Mouse (Mus musculus) adrenal gland, postnatal 14 days (tissue): ENCODE measurements around the gene Mapk6. TPM values are rescaled to one million over a fixed set of nuclear protein-coding genes. Genes with fewer than 3 reads are reported as not detected.
"Not testable (repeated sequence)": the region's sequence is repeated elsewhere in the genome, so short reads cannot be mapped to it uniquely, and the experiment has no call there.

Experiments
- DNase-seq: peaks from one replicate; pipeline ENCODE4 v3.0.0; 2021; ENCODE audit warnings: mixed read lengths
- long read RNA-seq, 2 experiments: library from polyadenylated mRNA; stranded (forward); transcript quantifications; one replicate each; pipeline ENCODE4 v2.0.0; 2021
- total RNA-seq: library from RNA; stranded (reverse); gene quantifications from 2 replicates; pipeline ENCODE4 v1.2.3, GENCODE M21; 2021

The Mapk6 gene
- 35.0 and 38.0 TPM in 2 replicates for total RNA-seq
- long read RNA-seq, experiment 1, full-length matches to known transcripts: 8 of 17 reads
- long read RNA-seq, experiment 1, partial matches to known transcripts: 7 of 17 reads
- long read RNA-seq, experiment 1, other reads (novel, unspliced or antisense): 2 of 17 reads
- long read RNA-seq, experiment 2, full-length matches to known transcripts: 7 of 11 reads
- long read RNA-seq, experiment 2, partial matches to known transcripts: 3 of 11 reads
- long read RNA-seq, experiment 2, other reads (novel, unspliced or antisense): 1 of 11 reads

DNA sequence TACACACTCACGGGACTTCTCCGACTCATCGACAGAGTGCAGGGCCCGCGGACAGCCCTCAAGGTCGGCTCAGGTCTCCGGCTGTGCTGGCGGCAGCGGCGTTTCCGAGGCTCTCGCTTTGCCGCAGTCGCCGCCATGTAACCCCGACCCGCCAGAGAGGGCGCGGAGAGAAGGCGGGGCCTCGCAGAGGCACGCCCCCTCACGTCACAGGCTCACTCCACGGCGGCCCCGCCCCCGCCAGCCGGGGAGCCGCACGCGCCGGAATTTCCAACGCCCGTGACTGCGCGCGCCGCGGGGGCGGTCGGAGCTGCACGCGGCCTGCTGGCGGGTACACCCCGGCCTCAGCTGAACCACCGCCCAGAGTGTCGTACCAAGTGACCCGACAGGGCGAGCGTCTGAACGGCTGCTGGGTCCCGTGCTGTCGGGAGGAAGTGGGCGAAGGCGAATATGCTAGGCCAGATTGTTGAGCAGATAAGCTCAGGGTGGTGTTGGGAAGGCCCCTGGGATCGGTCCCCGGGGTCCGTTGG is at the start of gene Mapk6:
TSS of gene Mapk6 (minus strand) at position 154 of the 527 bp plus-strand sequence.
- DNase-seq: peak; percentile 99

DNA sequence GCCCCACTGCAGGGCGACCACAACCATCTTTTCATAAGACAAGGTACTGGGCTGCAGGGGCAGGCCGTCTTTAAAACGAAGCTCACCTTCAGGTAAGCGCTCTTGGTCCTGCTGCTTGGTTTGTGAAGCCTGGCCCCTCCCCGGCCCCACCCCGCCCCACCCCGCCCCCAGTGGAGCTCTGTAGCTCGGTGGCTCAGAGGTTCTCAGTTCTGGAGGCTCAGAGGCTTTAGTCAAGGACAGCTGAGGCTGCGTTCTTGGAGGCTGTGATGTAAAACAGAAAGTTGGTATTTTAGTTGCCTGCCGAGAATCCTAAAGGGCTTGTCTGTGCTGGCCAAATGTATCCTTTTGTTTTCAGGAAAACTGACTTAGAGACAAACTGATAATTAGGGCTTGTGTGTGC is 45.9 kb upstream of the Mapk6 start:
- no peak for DNase-seq

DNA sequence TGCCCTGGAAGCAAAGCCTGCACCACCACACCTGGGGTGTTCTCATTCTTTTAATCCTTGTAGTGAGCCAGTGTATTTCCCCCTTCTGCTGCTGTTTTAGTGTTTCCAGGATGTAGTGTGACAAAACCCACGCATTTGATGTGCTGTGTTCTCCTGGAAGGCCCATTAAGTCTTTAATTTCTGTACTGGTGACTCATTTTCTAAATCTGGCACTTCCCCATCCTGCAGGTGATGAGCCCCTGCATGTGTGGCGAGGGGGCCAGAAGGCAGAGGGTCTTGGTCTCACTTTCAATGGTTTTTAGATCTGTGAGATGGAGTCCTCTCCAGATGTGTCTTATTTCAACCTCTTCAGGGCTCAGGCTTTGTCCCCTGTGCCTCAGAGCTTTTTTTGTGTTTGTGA is 44.2 kb upstream of the Mapk6 start:
- no peak for DNase-seq

DNA sequence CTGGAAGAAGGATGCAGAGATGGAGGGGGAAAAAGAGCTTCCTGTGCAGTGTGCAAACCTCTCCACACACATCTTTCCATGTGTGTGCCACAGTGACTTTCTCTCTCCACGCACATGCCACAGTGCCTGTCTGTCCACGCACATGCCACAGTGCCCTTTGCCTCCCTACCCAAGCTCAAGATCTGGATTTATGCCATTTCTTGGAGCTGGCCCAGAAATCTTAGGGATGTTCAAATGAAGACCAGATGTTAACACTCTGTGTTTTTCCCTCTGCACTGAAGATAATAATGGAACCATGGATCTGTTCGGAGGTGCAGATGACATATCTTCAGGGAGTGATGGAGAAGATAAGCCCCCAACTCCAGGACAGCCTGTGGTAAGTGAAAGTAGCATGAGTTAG is 38.2 kb upstream of the Mapk6 start:
- no peak for DNase-seq

DNA sequence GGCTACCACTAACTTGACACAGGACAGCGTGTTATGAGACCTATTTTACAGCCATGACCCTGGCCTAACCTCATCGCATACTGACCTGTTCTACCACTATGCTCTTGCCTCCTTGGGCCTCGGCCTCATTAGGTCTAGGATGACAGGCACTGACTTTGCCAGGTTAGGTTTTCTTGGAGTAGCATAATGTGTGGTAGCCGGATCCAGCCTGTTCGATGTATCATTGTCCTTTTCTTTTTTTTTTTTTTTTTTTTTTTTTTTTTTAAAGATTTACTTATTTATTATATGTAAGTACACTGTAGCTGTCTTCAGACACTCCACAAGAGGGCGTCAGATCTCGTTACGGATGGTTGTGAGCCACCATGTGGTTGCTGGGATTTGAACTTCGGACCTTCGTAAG is 36.8 kb upstream of the Mapk6 start:
- not testable (repeated sequence) for DNase-seq

DNA sequence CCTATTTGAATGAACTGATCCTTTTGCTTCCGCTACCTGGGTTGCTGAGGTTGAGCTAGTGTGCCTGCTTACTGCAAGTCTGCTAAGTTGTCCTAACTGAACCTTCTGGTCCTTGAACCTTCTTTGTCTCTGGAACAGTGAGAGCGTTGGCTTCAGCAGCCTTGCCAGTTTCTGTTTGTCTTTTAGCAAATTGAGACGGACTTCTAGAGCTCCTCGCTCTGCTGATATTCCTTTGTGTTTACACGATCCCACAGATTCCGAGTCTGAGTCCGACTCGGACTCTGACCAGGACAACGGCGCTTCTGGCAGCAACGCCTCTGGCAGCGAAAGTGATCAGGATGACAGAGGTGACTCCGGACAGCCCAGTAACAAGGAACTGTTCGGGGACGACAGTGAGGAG is 35.2 kb upstream of the Mapk6 start:
- DNase-seq: no peak

DNA sequence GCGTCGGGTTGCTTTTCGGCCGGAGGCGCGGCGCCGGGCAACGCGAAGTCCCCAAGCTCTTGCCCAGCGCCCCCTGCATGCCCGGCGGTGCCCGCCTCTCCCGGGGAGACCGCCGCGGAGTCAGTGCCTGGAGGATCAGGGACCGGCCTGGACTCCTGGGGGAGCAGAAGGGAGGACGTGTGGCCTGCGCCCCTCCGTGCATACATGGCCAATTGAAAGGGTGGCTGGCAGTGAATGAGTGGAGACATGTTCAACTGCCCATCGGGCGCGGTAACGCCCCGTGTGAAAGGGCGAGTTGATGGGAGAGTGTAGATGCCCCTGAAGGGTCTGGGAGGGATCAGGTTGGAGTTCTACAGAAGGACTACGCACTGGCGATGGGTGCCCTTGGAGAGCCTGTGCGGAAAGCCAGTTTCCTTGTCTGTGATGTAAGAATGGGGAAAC is 31.9 kb upstream of the Mapk6 start:
- DNase-seq: peak; percentile 85

DNA sequence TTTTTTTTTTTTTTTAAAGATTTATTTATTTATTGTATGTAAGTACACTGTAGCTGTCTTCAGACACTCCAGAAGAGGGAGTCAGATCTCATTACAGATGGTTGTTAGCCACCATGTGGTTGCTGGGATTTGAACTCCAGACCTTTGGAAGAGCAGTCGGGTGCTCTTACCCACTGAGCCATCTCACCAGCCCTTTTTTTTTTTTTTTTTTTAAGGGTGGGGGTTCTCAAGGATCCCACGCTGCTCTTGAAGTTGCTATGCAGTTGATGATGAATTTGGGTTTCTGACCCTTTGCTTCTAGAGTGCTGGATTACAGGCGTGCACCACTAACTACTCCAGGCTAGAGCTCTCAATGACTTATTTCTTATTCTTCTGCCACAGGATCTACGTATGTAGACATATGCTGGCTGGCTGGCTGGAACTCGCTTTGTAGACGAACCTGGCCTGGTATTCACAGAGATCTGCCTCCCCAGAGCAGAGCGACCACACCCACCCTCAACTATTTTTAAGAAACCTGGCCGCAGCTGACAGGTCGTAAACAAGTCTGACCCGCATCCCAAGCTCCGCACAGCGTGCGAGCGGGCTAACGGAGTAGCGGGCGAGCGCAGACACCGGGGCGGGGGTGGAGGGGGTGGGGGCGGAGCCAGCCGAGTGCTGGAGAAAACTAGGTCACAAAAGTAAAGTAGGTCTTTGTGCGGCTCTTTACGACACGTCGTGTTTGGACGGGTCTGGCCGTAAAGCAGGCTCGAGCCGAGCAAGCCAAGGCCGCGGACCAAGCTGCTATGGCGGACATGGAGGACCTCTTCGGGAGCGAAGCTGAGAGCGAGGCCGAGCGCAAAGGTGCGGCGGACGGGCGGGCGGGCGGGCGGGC is 31.2 kb upstream of the Mapk6 start, which contains the start of gene Leo1:
TSS of gene Leo1 (plus strand) at position 729 of the 871 bp plus-strand sequence.
- DNase-seq: peak; percentile 92

DNA sequence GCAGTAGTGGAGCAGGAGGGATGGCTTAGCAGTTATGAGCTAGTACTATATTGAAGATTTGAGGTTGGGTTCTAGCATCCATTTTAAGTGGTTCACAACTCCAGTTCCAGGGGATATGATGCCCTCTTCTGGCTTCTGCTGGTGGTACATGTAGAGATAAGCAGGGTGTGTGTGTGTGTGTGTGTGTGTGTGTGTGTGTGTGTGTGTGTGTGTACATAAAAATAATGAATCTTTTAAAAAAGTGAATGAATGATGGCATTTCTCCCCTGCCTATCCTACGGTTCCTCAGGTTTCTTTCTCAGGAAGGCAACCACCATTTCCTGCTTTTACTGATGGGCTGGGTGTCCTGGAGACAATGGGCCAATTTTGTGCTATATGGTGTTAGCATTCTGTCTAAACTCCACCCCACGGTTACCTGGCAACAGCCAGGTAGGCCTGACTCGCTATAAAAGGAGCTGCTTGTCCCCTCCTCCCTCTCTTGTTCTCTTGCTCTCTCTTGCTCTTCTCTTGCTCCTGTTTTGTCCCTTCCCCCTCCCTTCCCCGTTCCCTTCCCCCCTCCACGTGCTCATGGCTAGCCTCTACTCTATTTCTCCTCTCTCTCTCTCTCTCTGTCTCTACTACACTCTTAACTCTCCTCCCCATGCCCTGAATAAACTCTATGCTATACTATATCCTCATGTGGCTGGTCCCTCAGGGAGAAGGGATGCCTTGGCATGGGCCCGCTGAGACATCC is 28.0 kb upstream of the Mapk6 start:
- DNase-seq: peak; percentile 64

DNA sequence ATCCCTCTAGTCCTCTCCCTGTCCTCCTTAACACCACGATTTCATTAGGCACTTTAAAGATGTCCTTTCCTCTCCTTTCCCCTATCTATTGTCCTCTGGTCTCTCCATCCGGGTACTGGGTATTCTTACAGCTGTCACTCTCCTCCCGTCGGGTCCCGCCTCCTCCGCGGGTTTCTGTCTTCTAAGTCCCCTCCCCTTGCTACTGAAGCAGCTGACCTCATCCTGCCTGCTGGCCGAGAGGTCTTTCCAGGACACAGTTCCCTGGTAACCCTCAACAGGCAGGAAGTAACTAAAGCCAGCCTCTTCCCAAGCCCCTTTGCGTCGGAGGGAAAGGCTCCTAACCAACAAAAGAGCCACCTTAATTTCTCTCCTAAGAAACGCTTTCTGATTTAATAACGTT is 26.1 kb upstream of the Mapk6 start:
- peak; percentile 91 for DNase-seq

DNA sequence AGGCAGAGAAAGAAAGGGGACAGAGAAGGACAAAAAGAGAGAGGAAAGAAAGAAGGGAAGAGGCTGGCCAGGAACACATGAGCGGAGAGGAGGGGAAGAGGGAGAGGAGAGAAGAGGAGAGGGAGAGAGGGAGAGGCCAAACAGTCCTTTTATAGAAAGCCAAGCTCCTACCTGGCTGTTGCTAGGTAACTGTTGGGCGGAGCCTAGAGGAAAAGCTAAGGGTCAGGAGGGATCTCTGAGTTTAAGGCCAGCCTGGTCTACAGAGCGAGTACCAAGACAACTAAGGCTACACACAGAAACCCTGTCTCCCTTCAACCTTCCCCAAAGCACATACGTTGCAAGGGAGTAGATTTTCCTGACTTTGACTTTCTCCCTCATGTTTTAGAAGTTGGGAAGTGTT is 25.5 kb upstream of the Mapk6 start:
- DNase-seq: no peak

DNA sequence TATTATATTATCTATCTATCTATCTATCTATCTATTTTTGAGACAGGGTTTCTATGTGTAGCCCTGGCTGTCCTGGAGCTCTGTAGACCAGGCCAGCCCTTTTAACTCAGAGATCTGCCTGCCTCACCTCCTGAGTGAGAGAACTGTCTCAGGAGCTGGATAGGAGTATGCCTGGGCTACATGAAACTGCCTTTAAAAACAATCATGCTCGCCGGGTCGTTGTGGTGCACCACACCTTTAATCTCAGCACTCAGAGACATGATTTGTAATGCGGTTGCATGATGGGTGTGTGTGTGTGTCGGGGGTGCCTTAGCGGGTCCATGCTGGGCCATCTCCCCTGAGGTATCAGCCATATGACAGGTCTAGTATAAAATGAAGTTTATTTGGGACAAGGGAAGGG is 25.1 kb upstream of the Mapk6 start:
- no peak for DNase-seq

DNA sequence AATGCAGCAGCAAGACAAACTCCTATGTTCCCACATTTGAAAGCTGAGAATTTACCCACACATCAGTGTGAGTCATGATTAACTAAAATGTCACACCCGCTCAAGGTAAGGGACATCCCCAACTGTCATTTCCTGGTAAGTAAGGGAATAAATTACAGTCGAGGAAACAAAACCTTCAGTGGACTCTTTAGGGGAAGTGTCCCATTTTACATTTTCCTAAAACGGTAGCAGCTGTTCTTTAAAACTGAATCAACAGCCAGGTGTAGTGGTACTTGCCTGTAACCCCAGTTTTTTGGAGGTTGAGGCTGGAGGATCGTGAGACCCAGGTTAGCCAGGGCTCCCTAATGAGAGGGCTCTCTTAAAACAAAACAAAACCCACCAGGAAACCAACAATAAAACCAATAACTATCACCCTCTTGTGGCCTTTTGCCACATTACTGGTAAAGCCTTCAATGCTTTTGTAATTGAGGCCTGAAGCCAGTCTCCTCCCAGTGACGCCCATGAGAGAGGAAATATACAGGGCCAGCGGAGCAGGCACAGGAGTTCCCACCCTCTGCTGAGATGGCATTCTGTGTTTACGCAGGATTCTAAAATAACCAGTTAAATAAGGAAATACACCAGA is 24.5 kb upstream of the Mapk6 start:
- peak; percentile 73 for DNase-seq

DNA sequence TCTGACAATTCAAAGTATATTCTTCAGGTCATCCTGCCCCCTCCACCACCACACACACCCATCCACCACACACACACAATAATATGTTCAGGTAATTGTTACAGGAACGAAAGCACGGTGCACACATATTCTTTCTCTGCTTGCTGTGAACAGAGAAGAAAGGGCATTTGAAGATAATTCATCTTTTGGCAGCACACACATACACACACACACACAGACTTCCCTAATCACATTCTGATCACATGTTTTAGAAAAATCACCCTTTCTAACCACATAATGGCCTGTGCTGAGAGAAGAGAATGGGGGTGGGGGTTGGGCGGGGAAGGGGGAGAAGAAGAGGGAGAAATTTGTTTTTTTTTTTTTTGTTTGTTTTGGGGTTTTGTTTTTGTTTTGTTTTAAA is 22.9 kb upstream of the Mapk6 start:
- no peak for DNase-seq

DNA sequence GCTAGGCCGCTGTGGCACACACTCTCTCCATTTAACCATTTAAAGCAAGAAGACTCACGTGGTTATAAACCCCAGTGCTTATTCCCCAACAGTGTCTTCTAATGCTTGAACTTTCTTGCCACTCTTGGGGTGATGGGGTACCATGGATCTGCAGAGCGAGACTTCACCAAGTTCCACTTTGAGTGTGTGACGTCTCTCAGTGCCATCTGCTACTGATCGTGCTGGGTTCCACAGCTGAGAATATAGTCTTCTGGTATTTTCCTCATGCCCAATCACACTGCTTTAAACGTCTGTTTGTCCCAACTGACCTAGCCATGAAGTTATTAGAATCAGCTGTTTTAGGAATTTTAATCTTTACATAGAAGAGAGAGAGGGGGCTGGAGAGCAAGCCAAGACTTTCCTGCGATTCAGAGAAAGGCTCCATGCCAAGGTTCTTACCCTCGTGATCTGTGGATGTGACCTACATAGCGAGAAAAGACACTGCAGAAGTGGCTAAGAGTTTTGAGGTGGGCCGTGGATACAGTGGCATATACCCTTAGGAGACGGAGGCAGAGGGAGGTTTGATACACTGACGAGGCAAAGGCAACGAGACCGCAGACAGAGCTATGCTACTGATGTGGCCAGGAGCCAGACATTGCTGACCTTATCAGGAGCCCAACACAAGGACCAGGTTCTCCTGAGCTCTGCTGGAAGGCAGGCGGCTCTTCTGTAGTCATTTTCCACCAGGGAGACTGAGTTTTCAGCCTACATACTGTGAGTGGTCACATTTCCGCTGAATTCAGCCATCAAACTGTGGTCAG is 21.2 kb upstream of the Mapk6 start:
- DNase-seq: peak; percentile 57

DNA sequence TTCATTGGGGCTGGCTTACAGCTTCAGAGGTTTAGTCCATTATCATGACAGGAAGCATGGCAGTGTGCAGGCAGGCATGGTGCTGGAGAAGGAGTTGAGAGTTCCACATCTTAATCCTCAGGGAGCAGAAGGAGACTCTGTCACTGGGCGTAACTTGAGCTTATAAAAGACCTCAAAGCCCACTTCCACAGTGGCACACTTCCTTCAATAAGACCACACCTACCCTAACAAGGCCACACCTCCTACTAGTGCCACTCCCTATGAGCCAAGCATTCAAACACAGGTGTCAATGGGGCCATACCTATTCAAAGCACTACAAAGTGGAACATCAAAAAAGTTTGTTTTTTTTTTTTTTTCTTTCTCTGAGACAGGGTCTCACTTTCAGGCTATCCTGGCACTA is 19.9 kb upstream of the Mapk6 start:
- no peak for DNase-seq

DNA sequence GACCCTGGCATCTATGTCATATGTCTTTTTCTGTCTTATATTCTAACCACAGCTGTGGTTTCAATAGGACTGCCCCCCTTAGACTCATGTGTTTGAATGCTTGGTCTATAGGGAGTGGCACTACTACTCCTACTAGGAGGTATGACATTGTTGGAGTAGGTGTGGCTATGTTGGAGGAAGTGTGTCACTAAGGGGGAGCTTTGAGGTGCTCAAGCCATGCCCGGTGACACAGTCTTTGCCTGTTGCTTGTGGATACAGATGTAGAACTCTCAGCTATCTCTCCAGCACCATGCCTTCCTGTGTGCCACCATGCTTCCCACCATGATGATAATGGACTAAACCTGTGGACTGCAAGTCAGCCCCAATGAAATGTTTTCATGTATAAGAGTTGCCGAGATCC is 19.2 kb upstream of the Mapk6 start:
- DNase-seq: no peak

DNA sequence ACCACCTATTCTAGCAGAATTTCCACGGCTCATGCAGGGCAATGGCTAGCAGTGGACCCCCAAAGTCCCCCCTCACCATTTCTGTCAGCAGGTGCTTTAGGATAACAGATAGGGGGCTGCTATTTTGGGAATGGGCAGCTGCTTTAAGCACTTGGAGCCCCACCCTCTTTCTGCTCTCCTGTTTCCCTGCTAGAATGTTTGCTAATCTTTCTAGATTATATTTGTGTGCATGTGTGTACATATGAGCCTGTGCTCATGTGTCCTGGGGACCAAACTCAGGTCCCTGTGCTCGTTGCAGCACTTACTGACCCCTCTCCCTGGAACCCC is 18.4 kb upstream of the Mapk6 start:
- no peak for DNase-seq

DNA sequence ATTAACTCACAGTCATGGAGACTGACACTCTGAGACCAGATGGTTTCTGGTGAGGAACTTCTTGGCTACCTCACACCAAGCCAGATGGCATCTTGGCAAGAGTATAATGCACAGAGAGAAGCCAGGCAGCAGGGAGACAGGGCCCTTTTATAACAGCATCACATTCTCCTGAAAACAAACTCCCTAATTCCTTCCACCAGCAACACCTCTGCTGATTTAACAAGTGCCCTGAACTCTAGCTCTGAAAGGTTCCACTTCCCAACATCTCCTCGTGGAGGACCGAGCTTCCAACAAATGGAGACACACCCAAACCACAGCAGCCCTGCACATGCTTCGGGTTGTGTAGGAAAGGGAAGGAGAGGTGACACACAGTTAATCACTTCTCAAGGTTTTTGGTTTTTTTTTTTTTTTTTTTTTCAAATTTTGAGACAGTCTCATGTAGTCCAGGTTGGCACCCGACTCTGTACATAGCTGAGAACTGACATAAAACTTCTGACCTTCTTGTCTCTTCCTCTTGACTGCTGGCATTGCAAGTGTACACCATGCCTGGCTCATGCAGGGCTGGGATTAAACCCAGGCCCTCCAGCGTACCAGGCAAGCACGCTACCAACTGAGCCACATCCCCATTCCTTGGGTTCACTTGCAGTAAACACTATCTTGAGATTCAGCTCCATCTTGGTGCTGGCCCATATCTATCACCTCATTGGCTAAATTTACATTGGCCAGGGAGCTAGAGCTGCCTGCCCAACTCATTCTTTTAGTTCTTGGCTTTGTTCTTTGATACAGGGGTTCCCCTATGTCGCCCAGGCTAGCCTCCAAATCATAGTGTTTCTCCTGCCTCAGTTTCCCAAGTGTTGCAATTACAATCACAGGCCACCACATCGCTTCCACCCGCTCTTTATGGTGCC is 17.8 kb upstream of the Mapk6 start:
- no peak for DNase-seq

DNA sequence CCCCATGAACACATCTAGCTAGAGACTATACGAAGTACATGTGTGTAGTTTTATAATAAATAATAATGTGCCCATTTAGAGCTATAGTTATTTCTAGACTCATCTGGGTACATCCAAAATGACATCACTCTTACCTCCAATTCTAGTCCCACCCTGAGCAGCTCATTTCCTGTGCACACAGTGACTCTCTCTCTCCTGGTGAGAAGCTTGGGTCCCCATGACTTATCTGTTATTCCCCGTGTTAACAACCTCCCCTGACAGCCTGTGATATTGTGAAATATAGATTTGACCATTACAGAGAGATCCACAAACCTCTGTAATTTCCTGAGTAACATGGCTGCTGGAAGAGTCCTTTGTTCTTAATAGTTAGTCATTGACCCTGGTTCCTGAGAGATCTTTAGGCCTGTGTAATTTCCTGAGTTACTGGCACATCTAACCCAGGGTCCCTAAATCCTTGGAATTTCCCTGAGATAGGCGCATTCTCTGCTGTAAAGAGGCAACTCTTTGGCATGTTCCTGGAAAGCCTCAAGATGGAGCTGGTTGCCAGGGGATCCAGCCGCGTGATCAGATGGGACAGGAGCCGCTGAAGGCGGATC is 16.1 kb upstream of the Mapk6 start:
- no peak for DNase-seq
